Mouse (Mus musculus) gonadal fat pad, adult 2 months (tissue): Measurements from ENCODE around the gene Gm26558. TPM values are rescaled to one million over a fixed set of nuclear protein-coding genes. Genes with fewer than 3 reads are reported as not detected.

Experiments used
- polyA plus RNA-seq: library from polyadenylated mRNA; depleted of rRNA; stranded (reverse); fragments of >200 nt; gene quantifications from 2 replicates; pipeline ENCODE4 v1.2.3, GENCODE M21; 2012; rRNA removed

Gene Gm26558
- polyA plus RNA-seq, 1 experiment: 0.88 TPM

Other genes with a start within 250 kb of the Gm26558 start
- gene Sp5, start 187.2 kb downstream of the Gm26558 start, polyA plus RNA-seq: 1.4 and 2.6 TPM in 2 replicates
- 0.72 and 2.2 TPM in 2 replicates for gene Erich2, start 153.3 kb downstream of the Gm26558 start, polyA plus RNA-seq
- 1.5 and 3.8 TPM in 2 replicates for gene Gad1, start 109.0 kb downstream of the Gm26558 start, polyA plus RNA-seq
- 148 and 158 TPM in 2 replicates for gene Gorasp2, start 532 bp downstream of the Gm26558 start, polyA plus RNA-seq
- gene Tlk1, start 163.6 kb upstream of the Gm26558 start, polyA plus RNA-seq: 14.1 and 19.8 TPM in 2 replicates